Mouse (Mus musculus) liver, adult 2 months (tissue): ENCODE data around the gene Ppm1g. TPM values are rescaled to one million over a fixed set of nuclear protein-coding genes. Genes with fewer than 3 reads are reported as not detected.

Experiments used
- DNase-seq: peaks from one replicate; pipeline ENCODE4 v3.0.0-alpha.2; 2011; ENCODE audit warnings: low read depth, low spot score; ENCODE audit errors: extremely low read depth
- H3K27ac ChIP-seq: fragments of 200-500 bp; replicated peaks from 2 replicates; pipeline ENCODE4 v1.5.1; 2012; ENCODE audit warnings: low read depth, mild to moderate bottlenecking, control low read depth, inconsistent platforms, low read length; ENCODE audit not compliant: insufficient read depth
- H3K27me3 ChIP-seq: fragments of 200-500 bp; 2 replicates; pipeline ENCODE4 v1.6.1; 2012; ENCODE audit warnings: mild to moderate bottlenecking, moderate library complexity, low read length, inconsistent platforms; ENCODE audit not compliant: control insufficient read depth, insufficient read depth
- H3K36me3 ChIP-seq: fragments of 200-500 bp; 2 replicates; pipeline ENCODE4 v1.6.1; 2012; ENCODE audit warnings: low read length, inconsistent platforms; ENCODE audit not compliant: control insufficient read depth, insufficient read depth
- H3K4me1 ChIP-seq: fragments of 200-500 bp; 2 replicates; pipeline ENCODE4 v1.6.1; 2011; ENCODE audit warnings: low read length; ENCODE audit not compliant: control insufficient read depth, insufficient read depth
- H3K4me3 ChIP-seq: fragments of 200-500 bp; 2 replicates; pipeline ENCODE4 v1.5.1; 2011; ENCODE audit warnings: low read depth, mild to moderate bottlenecking, control low read depth, low read length, moderate library complexity; ENCODE audit not compliant: insufficient read depth
- H3K79me2 ChIP-seq: fragments of 200-500 bp; 2 replicates; pipeline ENCODE4 v1.6.1; 2012; ENCODE audit warnings: inconsistent platforms, mild to moderate bottlenecking, low read length, moderate library complexity; ENCODE audit not compliant: control insufficient read depth, insufficient read depth
- H3K9ac ChIP-seq: fragments of 200-500 bp; 2 replicates; pipeline ENCODE4 v1.6.1; 2012; ENCODE audit warnings: low read depth, mild to moderate bottlenecking, control low read depth, inconsistent platforms, low read length
- CTCF ChIP-seq: fragments of 200-500 bp; IDR thresholded peaks from 2 replicates; pipeline ENCODE4 v1.5.1; 2011; ENCODE audit warnings: low read depth, low read length, control low read depth
- POLR2A ChIP-seq: fragments of 200-500 bp; IDR thresholded peaks from 2 replicates; pipeline ENCODE4 v1.6.1; 2011; ENCODE audit warnings: low read length, control low read depth; ENCODE audit not compliant: insufficient read depth; ENCODE audit errors: extremely low read depth
- WGBS: fragments of 180-500 bp; shearing (Covaris S2); methylation state at CpG from one replicate; pipeline ENCODE4 v1.1.7; 2018; 5-methylcytosine and 5-hydroxymethylcytosine counted together
- polyA plus RNA-seq: library from polyadenylated mRNA; depleted of rRNA; stranded (reverse); fragments of >200 nt; gene quantifications from 2 replicates; pipeline ENCODE4 v1.2.3, GENCODE M21; 2012
- total RNA-seq: library from RNA; depleted of rRNA; stranded (reverse); fragments of >200 nt; gene quantifications from 2 replicates; pipeline ENCODE4 v1.2.3, GENCODE M21; 2014

Gene Ppm1g
- total and polyA plus RNA-seq, 2 experiments = 19.7 to 31.6 TPM

DNA sequence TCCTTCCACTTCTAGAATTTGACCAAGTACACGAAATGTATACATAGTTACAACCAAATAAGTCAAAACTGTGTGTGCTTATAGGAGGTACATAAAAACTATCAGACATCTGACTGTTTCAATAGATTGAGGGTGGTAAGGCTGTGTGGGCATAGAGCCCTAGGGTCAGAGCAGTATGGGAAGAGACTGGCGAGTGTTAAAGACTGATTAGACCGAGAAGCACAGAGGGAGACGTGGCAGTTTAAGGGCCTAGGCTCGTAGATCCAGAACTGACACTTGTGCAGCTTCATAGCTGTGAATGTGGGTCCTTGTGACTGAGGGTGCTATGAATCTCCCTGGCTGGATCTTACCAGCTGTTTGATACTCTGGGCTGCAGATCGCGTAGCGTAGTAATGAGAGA is 34.4 kb upstream of the Ppm1g start:
- Histone ChIP-seq H3K36me3 (peaks cover 11% of the 10 kb centered on the region), H3K27ac (no peak overlapping the region), H3K9ac (no peak overlapping the region), H3K79me2 (no peaks in the 10 kb centered on the region), H3K4me3 (no peak overlapping the region), H3K27me3 (no peaks in the 10 kb centered on the region), H3K4me1 (peaks cover 2% of the 10 kb centered on the region)
- no peak for DNase-seq
- WGBS = 92% methylated on average over 8 of the region's 8 CpGs
- no peak for TF ChIP-seq CTCF
- TF ChIP-seq POLR2A = no peak

DNA sequence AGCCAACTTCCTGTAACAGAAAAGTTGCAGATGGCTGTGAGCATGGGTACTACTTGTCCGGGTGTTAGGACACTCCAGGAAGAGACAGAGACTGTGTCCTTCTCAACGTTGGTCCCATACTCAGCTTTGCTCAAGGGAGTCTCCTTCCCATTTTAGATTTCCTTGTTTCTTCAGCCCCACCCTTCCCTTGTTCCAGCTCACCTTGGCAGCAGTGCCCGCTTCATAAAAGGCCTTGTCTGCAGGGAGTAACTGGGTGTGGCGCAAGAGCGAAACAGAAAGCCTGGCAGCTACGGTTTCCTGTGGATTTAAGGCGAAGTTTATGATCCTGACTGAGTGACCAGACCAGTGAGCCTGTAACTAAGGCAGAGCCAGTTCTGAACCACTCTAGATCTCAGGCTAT is 34.0 kb upstream of the Ppm1g start:
- 74% methylated on average over 7 of the region's 7 CpGs for WGBS
- H3K79me2 ChIP-seq = no peaks in the 10 kb centered on the region
- H3K9ac ChIP-seq = no peak overlapping the region
- TF ChIP-seq CTCF = no peak
- TF ChIP-seq POLR2A = no peak
- DNase-seq = no peak
- no peak overlapping the region for H3K27ac ChIP-seq
- H3K4me1 ChIP-seq = peaks cover 2% of the 10 kb centered on the region
- H3K27me3 ChIP-seq = no peaks in the 10 kb centered on the region
- no peak overlapping the region for H3K4me3 ChIP-seq
- peaks cover 16% of the 10 kb centered on the region for H3K36me3 ChIP-seq

GRCm38 (mm10) chr5:31253806-31254205 is 33.3 kb upstream of the Ppm1g start:
- Histone ChIP-seq H3K36me3 (peaks cover 21% of the 10 kb centered on the region), H3K27me3 (no peaks in the 10 kb centered on the region), H3K27ac (no peak overlapping the region), H3K4me3 (no peak overlapping the region), H3K9ac (no peak overlapping the region), H3K79me2 (no peaks in the 10 kb centered on the region), H3K4me1 (peaks cover 2% of the 10 kb centered on the region)
- 93% methylated on average over 8 of the region's 8 CpGs for WGBS
- TF ChIP-seq CTCF (no peak), POLR2A (no peak)
- no peak for DNase-seq

GRCm38 (mm10) chr5:31252795-31253545 is 32.5 kb upstream of the Ppm1g start:
- Histone ChIP-seq H3K36me3 (peaks cover 29% of the 10 kb centered on the region), H3K4me1 (peaks cover 2% of the 10 kb centered on the region), H3K79me2 (no peaks in the 10 kb centered on the region), H3K4me3 (no peak overlapping the region), H3K9ac (no peak overlapping the region), H3K27me3 (no peaks in the 10 kb centered on the region), H3K27ac (no peak overlapping the region)
- DNase-seq = no peak
- no peak for TF ChIP-seq CTCF
- no peak for TF ChIP-seq POLR2A
- WGBS = 93% methylated on average over 16 of the region's 16 CpGs

GRCm38 (mm10) chr5:31252151-31252550 is 31.7 kb upstream of the Ppm1g start:
- Histone ChIP-seq H3K36me3 (peaks cover 36% of the 10 kb centered on the region), H3K4me3 (no peak overlapping the region), H3K27ac (no peak overlapping the region), H3K27me3 (no peaks in the 10 kb centered on the region), H3K79me2 (no peaks in the 10 kb centered on the region), H3K4me1 (peaks cover 2% of the 10 kb centered on the region), H3K9ac (no peak overlapping the region)
- WGBS = 89% methylated on average over 10 of the region's 10 CpGs
- no peak for TF ChIP-seq CTCF
- TF ChIP-seq POLR2A = no peak
- DNase-seq = no peak

- Histone ChIP-seq H3K9ac (peak within 1 kb of the TSS; percentile 37; the same call in 1 of the 2 replicates), H3K4me1 (peaks cover under 1% of the 10 kb centered on the region; the same call in 1 of the 2 replicates), H3K79me2 (no peaks in the 10 kb centered on the region), H3K27ac (no peak within 1 kb of the TSS), H3K36me3 (peaks cover 42% of the 10 kb centered on the region), H3K4me3 (peak within 1 kb of the TSS; percentile 60), H3K27me3 (no peaks in the 10 kb centered on the region)
- 49% methylated on average over 47 of the region's 47 CpGs for WGBS
- no peak for DNase-seq
- TF ChIP-seq POLR2A (no peak), CTCF (no peak)
Observed at GRCm38 (mm10) chr5:31251541-31252101, 31.1 kb upstream of the Ppm1g start, which contains the start of gene Krtcap3. Krtcap3 (plus strand) TSS chr5:31251691.
